Mouse (Mus musculus): ENCODE results near the gene Inpp5k.
"Not testable (repeated sequence)": the region's sequence is repeated elsewhere in the genome, so short reads cannot be mapped to it uniquely, and the experiment has no call there.

The Inpp5k gene

DNA sequence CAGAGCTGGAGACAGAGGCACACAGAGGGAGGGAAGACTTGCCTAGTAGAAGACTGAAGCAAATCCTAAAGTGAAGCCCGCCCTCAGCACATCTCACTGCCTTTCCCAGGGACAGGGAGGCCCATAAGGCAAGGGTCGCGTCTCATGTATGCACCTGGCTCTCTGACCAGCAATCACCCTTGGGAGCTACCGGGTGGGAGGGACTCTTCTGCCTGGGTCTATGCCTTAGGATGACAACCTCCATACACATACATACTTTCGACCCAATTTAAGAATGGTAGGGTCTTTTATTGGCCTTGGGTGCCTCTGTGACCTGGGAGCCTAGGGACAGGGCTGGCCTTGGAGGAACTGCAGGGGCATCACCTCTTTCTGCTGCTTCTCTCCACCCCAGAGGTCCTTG is 42.6 kb downstream of the Inpp5k start:
- in situ Hi-C loops (cut with MboI; ENCODE audit: low sequenced_read_pairs): no loop called here

DNA sequence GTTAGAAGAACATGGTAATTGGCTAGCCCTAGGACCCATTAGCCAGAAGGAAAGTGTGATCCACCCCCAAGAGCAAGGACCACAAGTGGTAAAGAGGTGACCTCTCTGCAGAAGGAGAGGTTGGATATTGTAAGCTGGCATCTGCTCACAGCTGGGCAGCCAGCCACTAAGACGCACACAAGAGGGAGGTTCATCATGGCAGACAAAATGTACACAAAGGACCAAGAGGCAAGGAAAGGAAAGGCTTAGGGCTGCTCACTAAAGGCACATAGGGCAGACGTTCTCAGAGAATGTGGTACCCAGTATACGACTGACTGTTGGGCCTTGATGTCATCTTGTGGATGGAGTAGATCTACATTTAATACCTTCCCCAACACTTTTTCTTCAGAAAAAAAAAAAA is 44.1 kb downstream of the Inpp5k start:
- in situ Hi-C loops (cut with MboI; ENCODE audit: low sequenced_read_pairs): no loop called here

- in situ Hi-C loops (cut with MboI; ENCODE audit: low sequenced_read_pairs): no loop called here
Observed at GRCm38 (mm10) chr11:75677881-75678746, 47.3 kb downstream of the Inpp5k start.

DNA sequence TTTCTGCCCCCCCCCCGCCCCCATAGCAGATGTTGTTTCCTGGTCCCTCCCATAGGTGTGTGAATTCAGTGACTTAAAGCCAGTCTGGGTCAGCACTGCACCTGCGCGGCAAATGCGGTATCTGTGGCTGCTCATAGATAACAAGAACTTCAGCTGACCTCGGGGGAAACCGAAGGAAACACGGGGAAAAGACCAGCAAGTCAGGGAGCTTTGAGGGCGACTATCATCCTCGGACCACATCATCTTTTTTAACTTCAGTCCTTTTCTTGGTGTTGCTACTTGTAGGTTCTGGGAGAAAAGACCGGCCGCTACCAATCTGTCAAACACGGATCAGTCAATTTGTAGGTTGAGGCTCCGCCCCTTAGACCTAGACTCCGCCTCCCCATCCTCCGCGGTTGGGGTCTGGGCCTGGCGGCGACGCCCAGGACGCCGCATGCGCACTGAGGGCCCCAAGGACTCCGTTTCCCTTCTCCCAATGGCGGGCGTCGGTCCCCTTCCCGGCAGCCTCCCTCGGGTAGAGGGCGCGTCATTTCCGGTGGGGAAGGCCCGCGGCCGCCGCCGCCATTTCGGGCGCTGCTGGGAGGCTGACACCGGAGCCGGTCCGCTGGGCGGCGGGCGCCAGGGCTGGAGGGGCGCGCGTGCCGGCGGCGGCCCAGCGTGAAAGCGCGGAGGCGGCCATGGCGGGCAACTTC is 48.1 kb downstream of the Inpp5k start, which contains the start of gene Crk:
TSS of gene Crk (plus strand) at position 513 of the 692 bp plus-strand sequence.
- in situ Hi-C loops (cut with MboI; ENCODE audit: low sequenced_read_pairs): no loop called here

DNA sequence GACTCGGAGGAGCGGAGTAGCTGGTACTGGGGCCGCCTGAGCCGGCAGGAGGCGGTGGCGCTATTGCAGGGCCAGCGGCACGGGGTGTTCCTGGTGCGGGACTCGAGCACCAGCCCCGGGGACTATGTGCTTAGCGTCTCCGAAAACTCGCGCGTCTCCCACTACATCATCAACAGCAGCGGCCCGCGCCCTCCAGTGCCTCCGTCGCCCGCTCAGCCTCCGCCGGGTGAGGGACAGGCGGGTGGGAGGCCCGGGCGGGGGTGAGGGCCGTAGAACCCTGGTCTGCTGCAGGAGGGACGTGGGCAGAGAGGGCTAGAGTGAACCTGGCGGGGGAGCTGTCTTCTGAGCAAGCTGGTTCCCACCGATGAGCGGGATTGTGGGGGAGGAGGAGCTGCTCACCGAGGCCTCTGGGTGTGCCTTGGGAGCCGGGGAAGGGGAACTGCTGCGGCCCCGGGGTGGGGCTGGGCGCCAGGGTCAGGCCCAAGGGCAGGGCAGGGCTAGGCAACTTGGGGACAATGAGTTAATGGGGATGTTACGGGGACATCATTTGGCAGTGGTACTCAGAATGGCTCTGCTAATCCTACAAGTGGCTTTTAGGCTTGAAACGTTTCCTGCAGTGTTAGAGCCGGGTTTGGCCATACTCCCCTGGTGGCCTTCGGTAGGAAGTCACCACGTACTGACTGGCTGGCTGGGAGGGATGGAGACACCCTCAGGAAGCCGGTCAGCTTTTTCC is 48.8 kb downstream of the Inpp5k start:
- in situ Hi-C loops (cut with MboI; ENCODE audit: low sequenced_read_pairs): no loop called here

GRCm38 (mm10) chr11:75684462-75684861 is 53.7 kb downstream of the Inpp5k start:
- in situ Hi-C loops (cut with MboI; ENCODE audit: low sequenced_read_pairs): no loop called here

GRCm38 (mm10) chr11:75684956-75685355 is 54.2 kb downstream of the Inpp5k start:
- in situ Hi-C loops (cut with MboI; ENCODE audit: low sequenced_read_pairs): no loop called here

GRCm38 (mm10) chr11:75687343-75687993 is 56.7 kb downstream of the Inpp5k start:
- in situ Hi-C loops (cut with MboI; ENCODE audit: low sequenced_read_pairs): no loop called here

DNA sequence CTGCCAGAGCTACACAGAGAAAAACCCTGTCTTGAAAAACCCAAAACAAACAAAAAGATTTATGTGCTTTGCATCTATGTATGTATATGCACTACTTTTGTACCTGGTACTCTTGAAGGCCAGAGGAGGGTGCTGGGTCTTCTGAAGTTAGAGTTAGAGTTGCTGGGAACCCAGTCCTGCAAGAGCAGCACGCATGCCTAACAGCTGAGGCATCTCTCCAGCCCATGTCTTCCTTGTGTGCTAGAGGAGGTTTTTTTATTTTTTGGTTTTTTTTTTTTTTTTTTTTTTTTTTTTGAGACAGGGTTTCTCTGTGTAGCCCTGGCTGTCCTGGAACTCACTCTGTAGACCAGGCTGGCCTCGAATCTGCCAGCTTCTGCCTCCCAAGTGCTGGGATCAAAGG is 57.3 kb downstream of the Inpp5k start:
- in situ Hi-C loops (cut with MboI; ENCODE audit: low sequenced_read_pairs): no loop called here

DNA sequence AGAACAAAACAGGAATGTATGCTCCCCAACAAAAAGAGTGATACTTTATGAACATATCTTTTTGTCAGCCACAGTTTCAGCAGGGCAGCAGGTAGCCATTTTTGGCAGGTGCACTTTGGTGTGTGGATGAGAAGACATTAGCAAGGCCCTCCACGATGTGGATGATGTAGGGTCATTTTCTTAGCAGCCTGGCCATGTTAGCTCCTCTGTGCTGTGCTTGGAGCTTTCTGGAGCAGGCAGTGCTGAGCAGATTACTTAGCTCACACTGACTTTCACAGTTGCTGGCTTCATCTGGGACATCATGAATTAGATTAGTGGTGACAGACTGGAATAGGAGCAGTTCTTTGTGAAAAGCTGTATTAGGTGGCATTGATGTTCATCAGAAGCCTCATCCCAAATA is 59.2 kb downstream of the Inpp5k start:
- in situ Hi-C loops (cut with MboI; ENCODE audit: low sequenced_read_pairs): no loop called here

- in situ Hi-C loops (cut with MboI; ENCODE audit: low sequenced_read_pairs): no loop called here
Observed at GRCm38 (mm10) chr11:75691047-75691446, 60.3 kb downstream of the Inpp5k start.

DNA sequence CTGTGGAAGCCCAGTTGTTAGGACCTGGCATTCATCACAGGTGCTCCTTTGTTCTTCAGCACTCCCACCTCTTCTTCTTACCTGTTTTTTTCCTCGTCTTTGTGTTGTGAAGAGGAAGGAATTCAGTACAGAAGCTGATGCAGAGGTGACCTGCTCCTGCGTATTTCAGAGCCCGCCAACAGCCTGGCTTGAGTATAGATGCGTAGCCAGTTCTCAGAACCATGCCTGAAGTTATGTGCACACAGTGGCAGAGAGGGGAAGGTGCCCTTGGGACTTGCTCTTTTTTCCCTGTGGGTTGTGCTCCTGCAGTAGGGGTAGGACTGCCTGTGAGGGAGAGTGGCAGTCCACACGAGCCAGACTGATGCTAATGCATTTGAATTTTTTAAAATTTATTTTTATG is 62.8 kb downstream of the Inpp5k start:
- in situ Hi-C loops (cut with MboI; ENCODE audit: low sequenced_read_pairs): no loop called here

- in situ Hi-C loops (cut with MboI; ENCODE audit: low sequenced_read_pairs): not testable (repeated sequence)
Observed at GRCm38 (mm10) chr11:75697464-75697863, 66.7 kb downstream of the Inpp5k start.
